Mouse (Mus musculus): ENCODE results near the gene Crybb3. TPM values are rescaled to one million over a fixed set of nuclear protein-coding genes. Genes with fewer than 3 reads are reported as not detected.

Gene Crybb3
- polyA plus RNA-seq, 1 experiment from 2014 or later, result 1.5 TPM

- 91% methylated on average over 6 of the region's 6 CpGs for WGBS
- TF ChIP-seq CTCF (IDR thresholded peaks at IDR 0.05) (no peak), EP300 (IDR thresholded peaks at IDR 0.05) (no peak)
- ATAC-seq, result no peak
- Histone ChIP-seq H3K4me1 (ENCODE audit: insufficient read depth, low read depth, low read length) (peaks cover 3% of the 10 kb centered on the region; the same call in 1 of the 2 replicates), H3K4me3 (ENCODE audit: low read depth, low read length) (no peak overlapping the region), H3K27me3 (replicated peaks; ENCODE audit: insufficient read depth, low read length) (no peaks in the 10 kb centered on the region), H3K9ac (replicated peaks; ENCODE audit: low read depth) (no peak overlapping the region), H3K27ac (ENCODE audit: low read length) (no peak overlapping the region), H3K4me2 (replicated peaks; ENCODE audit: low read depth, low read length) (no peak overlapping the region), H3K9me3 (ENCODE audit: low read length) (no peaks in the 10 kb centered on the region), H3K36me3 (ENCODE audit: insufficient read depth, low read length) (no peaks in the 10 kb centered on the region)
- no peak for DNase-seq (ENCODE audit: low spot score)
Measured at GRCm38 (mm10) chr5:113038601-113039000, 42.8 kb downstream of the Crybb3 start.

- peak overlapping the region; percentile 38; the same call in 1 of the 2 replicates for H3K27ac ChIP-seq (ENCODE audit: low read length)
- H3K27me3 ChIP-seq (replicated peaks; ENCODE audit: insufficient read depth, low read length), result no peaks in the 10 kb centered on the region
- ATAC-seq (peak; percentile 87), DNase-seq (ENCODE audit: low spot score) (peak; percentile 92)
- whole genome bisulfite sequencing, result 28% methylated on average over 10 of the region's 10 CpGs
- no peaks in the 10 kb centered on the region for H3K36me3 ChIP-seq (ENCODE audit: insufficient read depth, low read length)
- H3K9ac ChIP-seq (replicated peaks; ENCODE audit: low read depth), result no peak overlapping the region
- no peak overlapping the region for H3K4me3 ChIP-seq (ENCODE audit: low read depth, low read length)
- TF ChIP-seq CTCF (IDR thresholded peaks at IDR 0.05), result no peak
- TF ChIP-seq EP300 (IDR thresholded peaks at IDR 0.05), result peak; percentile 91
- H3K9me3 ChIP-seq (ENCODE audit: low read length), result no peaks in the 10 kb centered on the region
- peak overlapping the region; percentile 8; the same call in 1 of the 2 replicates for H3K4me2 ChIP-seq (replicated peaks; ENCODE audit: low read depth, low read length)
- H3K4me1 ChIP-seq (ENCODE audit: insufficient read depth, low read depth, low read length), result peaks cover 3% of the 10 kb centered on the region; the same call in 1 of the 2 replicates
Measured at GRCm38 (mm10) chr5:113035094-113036047, 46.0 kb downstream of the Crybb3 start.

- no peak for ATAC-seq
- 65% methylated on average over 15 of the region's 15 CpGs for WGBS
- Histone ChIP-seq H3K27ac (ENCODE audit: low read length) (no peak overlapping the region), H3K27me3 (replicated peaks; ENCODE audit: insufficient read depth, low read length) (no peaks in the 10 kb centered on the region), H3K36me3 (ENCODE audit: insufficient read depth, low read length) (no peaks in the 10 kb centered on the region), H3K9ac (replicated peaks; ENCODE audit: low read depth) (no peak overlapping the region), H3K9me3 (ENCODE audit: low read length) (no peaks in the 10 kb centered on the region), H3K4me2 (replicated peaks; ENCODE audit: low read depth, low read length) (no peak overlapping the region), H3K4me3 (ENCODE audit: low read depth, low read length) (no peak overlapping the region), H3K4me1 (ENCODE audit: insufficient read depth, low read depth, low read length) (peaks cover 3% of the 10 kb centered on the region; the same call in 1 of the 2 replicates)
- TF ChIP-seq EP300 (IDR thresholded peaks at IDR 0.05) (no peak), CTCF (IDR thresholded peaks at IDR 0.05) (no peak)
- DNase-seq (ENCODE audit: low spot score), result no peak
Measured at GRCm38 (mm10) chr5:113031201-113031754, 50.1 kb downstream of the Crybb3 start.

- Histone ChIP-seq H3K9me3 (ENCODE audit: low read length) (no peaks in the 10 kb centered on the region), H3K27me3 (replicated peaks; ENCODE audit: insufficient read depth, low read length) (no peaks in the 10 kb centered on the region), H3K4me3 (ENCODE audit: low read depth, low read length) (no peak overlapping the region), H3K36me3 (ENCODE audit: insufficient read depth, low read length) (no peaks in the 10 kb centered on the region), H3K27ac (ENCODE audit: low read length) (no peak overlapping the region), H3K9ac (replicated peaks; ENCODE audit: low read depth) (no peak overlapping the region), H3K4me2 (replicated peaks; ENCODE audit: low read depth, low read length) (no peak overlapping the region), H3K4me1 (ENCODE audit: insufficient read depth, low read depth, low read length) (no peaks in the 10 kb centered on the region)
- 45% methylated on average over 3 of the region's 3 CpGs for WGBS
- DNase-seq (ENCODE audit: low spot score) (no peak), ATAC-seq (no peak)
- TF ChIP-seq CTCF (IDR thresholded peaks at IDR 0.05) (no peak), EP300 (IDR thresholded peaks at IDR 0.05) (no peak)
Measured at GRCm38 (mm10) chr5:113030082-113030481, 51.3 kb downstream of the Crybb3 start.

GRCm38 (mm10) chr5:113026706-113027105 lies 54.7 kb downstream of the Crybb3 start:
- no peak overlapping the region for H3K4me2 ChIP-seq (replicated peaks; ENCODE audit: low read depth, low read length)
- WGBS, result 54% methylated on average over 5 of the region's 5 CpGs
- no peak for TF ChIP-seq CTCF (IDR thresholded peaks at IDR 0.05)
- TF ChIP-seq EP300 (IDR thresholded peaks at IDR 0.05), result no peak
- peaks cover 3% of the 10 kb centered on the region; the same call in 1 of the 2 replicates for H3K4me1 ChIP-seq (ENCODE audit: insufficient read depth, low read depth, low read length)
- no peaks in the 10 kb centered on the region for H3K9me3 ChIP-seq (ENCODE audit: low read length)
- ATAC-seq, result no peak
- no peak overlapping the region for H3K9ac ChIP-seq (replicated peaks; ENCODE audit: low read depth)
- DNase-seq (ENCODE audit: low spot score), result no peak
- no peak overlapping the region for H3K4me3 ChIP-seq (ENCODE audit: low read depth, low read length)
- no peak overlapping the region for H3K27ac ChIP-seq (ENCODE audit: low read length)
- H3K36me3 ChIP-seq (ENCODE audit: insufficient read depth, low read length), result no peaks in the 10 kb centered on the region
- no peaks in the 10 kb centered on the region for H3K27me3 ChIP-seq (replicated peaks; ENCODE audit: insufficient read depth, low read length)

Other genes starting within 250 kb of the Crybb3 start
- gene Myo18b, start 185.2 kb downstream of the Crybb3 start, polyA plus RNA-seq (2015; fragmentation: Nextera tagmentation; extraction: Ambion mirVana), result 0.13 and 0.17 TPM in 2 replicates
- gene Grk3, start 65.8 kb downstream of the Crybb3 start, polyA plus RNA-seq (2015; fragmentation: Nextera tagmentation; extraction: Ambion mirVana), result 13.6 and 16.4 TPM in 2 replicates
- not detected in 2 replicates for gene Crybb2, start 11.5 kb downstream of the Crybb3 start, polyA plus RNA-seq (2015; fragmentation: Nextera tagmentation; extraction: Ambion mirVana)
- 6.3 and 6.9 TPM in 2 replicates for gene 2900026A02Rik, start 139.7 kb upstream of the Crybb3 start, polyA plus RNA-seq (2015; fragmentation: Nextera tagmentation; extraction: Ambion mirVana)
- gene Tmem211, start 145.3 kb upstream of the Crybb3 start, polyA plus RNA-seq (2015; fragmentation: Nextera tagmentation; extraction: Ambion mirVana), result not detected in 2 replicates
- 1.2 and 1.5 TPM in 2 replicates for gene Sgsm1, start 229.2 kb upstream of the Crybb3 start, polyA plus RNA-seq (2015; fragmentation: Nextera tagmentation; extraction: Ambion mirVana)